Mouse (Mus musculus): ENCODE data around the gene Stx16. TPM values are rescaled to one million over a fixed set of nuclear protein-coding genes. Genes with fewer than 3 reads are reported as not detected.

Gene Stx16
- polyA plus RNA-seq, 1 experiment from 2014 or later = 17.1 TPM

DNA sequence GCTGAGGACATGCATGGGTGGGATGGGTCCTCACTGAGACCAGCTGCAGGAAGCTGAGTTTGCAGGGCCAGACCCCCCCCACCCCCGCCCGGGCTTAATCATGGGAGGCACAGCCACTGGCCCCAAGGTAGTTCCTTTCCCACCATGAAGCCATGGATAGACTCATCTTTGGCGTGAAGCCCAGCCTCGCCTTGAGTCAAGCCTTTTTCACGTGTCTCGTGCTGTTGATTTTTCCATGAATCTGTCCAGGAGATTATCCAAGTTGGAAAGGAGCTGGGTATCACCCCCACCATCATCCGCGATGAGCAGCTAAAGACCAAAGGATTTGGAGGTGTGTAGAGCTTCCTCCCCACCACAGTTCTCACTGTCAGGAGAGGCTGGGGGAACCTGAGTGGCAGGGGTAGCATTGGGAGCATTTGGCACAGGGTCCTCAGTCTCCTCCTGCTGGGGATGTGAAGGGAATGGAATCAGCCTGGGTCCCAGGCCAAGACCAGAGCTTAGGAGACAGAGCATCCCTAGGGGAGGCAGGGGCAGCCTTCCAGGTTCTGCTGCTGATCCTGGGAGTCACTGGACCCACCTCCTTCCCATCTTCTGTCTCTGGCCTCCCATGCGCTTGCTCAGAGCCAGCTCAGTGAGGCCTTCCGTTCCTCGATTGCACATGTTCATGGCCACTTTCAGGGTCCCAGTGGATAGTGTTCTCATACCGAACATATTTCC, 38.2 kb downstream of the Stx16 start:
- ATAC-seq = no peak
- H3K27me3 ChIP-seq (ENCODE audit: control insufficient read depth, insufficient read depth, low read depth, low read length) = no peaks in the 10 kb centered on the region
- no peak overlapping the region for H3K4me3 ChIP-seq (ENCODE audit: low read depth, low read length)
- H3K36me3 ChIP-seq (ENCODE audit: control insufficient read depth, insufficient read depth, low read length) = no peaks in the 10 kb centered on the region
- no peak overlapping the region for H3K4me2 ChIP-seq (ENCODE audit: low read length)
- no peaks in the 10 kb centered on the region for H3K9me3 ChIP-seq (replicated peaks; ENCODE audit: control insufficient read depth, low read length, poor library complexity, severe bottlenecking)
- H3K9ac ChIP-seq (ENCODE audit: low read depth, low read length) = no peak overlapping the region
- H3K4me1 ChIP-seq (ENCODE audit: control insufficient read depth, insufficient read depth, low read length) = peaks cover 7% of the 10 kb centered on the region
- WGBS = 89% methylated on average over 12 of the region's 12 CpGs
- no peak overlapping the region for H3K27ac ChIP-seq (ENCODE audit: low read length)

DNA sequence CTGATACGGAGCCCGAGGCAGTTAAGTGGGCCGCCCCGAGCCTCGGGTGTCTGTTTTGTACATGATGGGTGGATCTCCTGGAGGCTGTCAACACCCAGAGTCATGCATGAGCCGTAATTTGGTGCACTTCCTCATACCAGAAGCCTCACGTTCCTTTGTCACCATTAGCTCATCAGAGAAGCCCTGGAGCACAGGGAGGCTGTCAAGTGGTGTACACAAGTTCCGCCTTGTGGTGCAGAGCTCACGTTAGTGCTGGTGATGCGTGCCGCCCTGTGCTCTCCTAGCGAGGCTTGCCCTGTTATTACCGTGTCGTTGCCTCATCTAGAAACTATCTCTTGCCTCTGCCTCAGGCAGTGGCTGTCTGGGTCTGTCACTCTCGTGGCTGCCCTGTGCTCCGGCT, 40.8 kb downstream of the Stx16 start:
- no peaks in the 10 kb centered on the region for H3K9me3 ChIP-seq (replicated peaks; ENCODE audit: control insufficient read depth, low read length, poor library complexity, severe bottlenecking)
- no peak overlapping the region for H3K27ac ChIP-seq (ENCODE audit: low read length)
- H3K9ac ChIP-seq (ENCODE audit: low read depth, low read length) = no peak overlapping the region
- H3K4me3 ChIP-seq (ENCODE audit: low read depth, low read length) = no peak overlapping the region
- no peak overlapping the region for H3K4me2 ChIP-seq (ENCODE audit: low read length)
- no peak; the same call in 1 of the 2 replicates for ATAC-seq
- peaks cover 5% of the 10 kb centered on the region; the same call in 1 of the 2 replicates for H3K36me3 ChIP-seq (ENCODE audit: control insufficient read depth, insufficient read depth, low read length)
- no peaks in the 10 kb centered on the region for H3K27me3 ChIP-seq (ENCODE audit: control insufficient read depth, insufficient read depth, low read depth, low read length)
- WGBS = 77% methylated on average over 16 of the region's 16 CpGs
- H3K4me1 ChIP-seq (ENCODE audit: control insufficient read depth, insufficient read depth, low read length) = peaks cover 2% of the 10 kb centered on the region; the same call in 1 of the 2 replicates

DNA sequence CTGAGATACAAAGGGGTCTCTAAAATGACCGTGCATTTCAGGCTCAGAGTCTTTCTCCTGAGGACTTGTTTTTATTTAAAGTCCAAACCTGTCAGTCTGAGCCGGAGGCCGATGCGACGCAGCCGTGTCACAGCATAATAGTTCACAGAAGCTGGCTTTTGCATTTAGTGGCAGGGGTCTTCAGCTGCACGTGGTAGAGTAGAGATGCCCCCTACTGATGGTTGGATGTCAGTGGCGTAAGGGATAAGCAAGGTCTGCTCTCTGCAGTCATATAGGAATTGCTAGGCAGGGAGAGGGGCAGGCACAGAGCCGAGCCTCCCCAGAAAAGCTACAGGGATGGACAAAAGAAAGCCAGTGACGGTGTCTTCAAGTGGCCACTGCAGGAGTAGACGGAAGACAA, 42.0 kb downstream of the Stx16 start:
- Histone ChIP-seq H3K4me1 (ENCODE audit: control insufficient read depth, insufficient read depth, low read length) (peaks cover 2% of the 10 kb centered on the region; the same call in 1 of the 2 replicates), H3K36me3 (ENCODE audit: control insufficient read depth, insufficient read depth, low read length) (peaks cover 5% of the 10 kb centered on the region; the same call in 1 of the 2 replicates), H3K4me2 (ENCODE audit: low read length) (no peak overlapping the region), H3K4me3 (ENCODE audit: low read depth, low read length) (no peak overlapping the region), H3K9ac (ENCODE audit: low read depth, low read length) (no peak overlapping the region), H3K27me3 (ENCODE audit: control insufficient read depth, insufficient read depth, low read depth, low read length) (no peaks in the 10 kb centered on the region), H3K9me3 (replicated peaks; ENCODE audit: control insufficient read depth, low read length, poor library complexity, severe bottlenecking) (no peaks in the 10 kb centered on the region), H3K27ac (ENCODE audit: low read length) (no peak overlapping the region)
- WGBS = 36% methylated on average over 11 of the region's 11 CpGs
- peak; percentile 49; the same call in 1 of the 2 replicates for ATAC-seq

DNA sequence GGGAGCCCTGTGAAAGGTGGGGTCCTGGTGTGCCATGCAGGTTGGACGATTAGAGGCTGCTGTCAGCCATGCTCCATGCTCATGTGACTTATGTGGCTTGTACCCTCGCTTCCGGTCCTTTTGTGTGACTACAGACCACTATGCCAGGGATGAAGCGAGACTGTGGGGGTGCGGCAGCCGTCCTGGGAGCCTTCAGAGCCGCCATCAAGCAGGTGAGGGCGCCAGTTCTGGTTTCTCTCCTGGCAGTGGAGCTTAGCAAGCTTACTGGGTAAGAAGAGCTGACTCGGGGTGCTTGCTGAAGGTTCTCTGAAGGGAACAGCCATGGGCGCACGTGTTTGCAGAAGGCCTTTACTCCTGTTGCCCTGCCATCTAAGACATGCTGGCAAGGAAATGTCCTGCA, 43.2 kb downstream of the Stx16 start:
- no peak for ATAC-seq
- WGBS = 94% methylated on average over 11 of the region's 11 CpGs
- H3K36me3 ChIP-seq (ENCODE audit: control insufficient read depth, insufficient read depth, low read length) = peaks cover 7% of the 10 kb centered on the region; the same call in 1 of the 2 replicates

DNA sequence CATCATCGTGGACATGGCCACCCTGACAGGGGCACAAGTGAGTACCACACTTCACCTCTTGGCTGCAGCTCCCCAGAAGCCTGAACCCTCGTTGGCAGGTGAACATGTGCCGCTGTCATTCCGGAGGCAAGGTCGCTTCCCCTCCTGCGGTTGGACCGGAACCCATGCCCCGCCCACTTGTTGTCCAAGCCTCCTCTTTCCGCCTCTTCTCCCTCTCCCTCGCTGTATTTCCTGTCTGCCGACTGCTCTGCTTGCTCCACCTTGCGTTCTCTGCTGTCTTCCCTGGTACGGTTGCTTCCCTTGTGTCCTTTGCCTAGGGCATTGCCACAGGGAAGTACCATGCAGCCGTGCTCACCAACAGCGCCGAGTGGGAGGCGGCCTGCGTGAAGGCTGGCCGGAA, 44.5 kb downstream of the Stx16 start:
- Histone ChIP-seq H3K36me3 (ENCODE audit: control insufficient read depth, insufficient read depth, low read length) (peaks cover 9% of the 10 kb centered on the region; the same call in 1 of the 2 replicates), H3K9me3 (replicated peaks; ENCODE audit: control insufficient read depth, low read length, poor library complexity, severe bottlenecking) (no peaks in the 10 kb centered on the region), H3K27me3 (ENCODE audit: control insufficient read depth, insufficient read depth, low read depth, low read length) (no peaks in the 10 kb centered on the region), H3K4me2 (ENCODE audit: low read length) (no peak overlapping the region), H3K9ac (ENCODE audit: low read depth, low read length) (no peak overlapping the region), H3K27ac (ENCODE audit: low read length) (no peak overlapping the region), H3K4me3 (ENCODE audit: low read depth, low read length) (no peak overlapping the region), H3K4me1 (ENCODE audit: control insufficient read depth, insufficient read depth, low read length) (peaks cover 2% of the 10 kb centered on the region; the same call in 1 of the 2 replicates)
- 95% methylated on average over 19 of the region's 19 CpGs for WGBS
- ATAC-seq = no peak

More for the DNA sequence above, 43.2 kb downstream of the Stx16 start:
- peaks cover 2% of the 10 kb centered on the region; the same call in 1 of the 2 replicates for H3K4me1 ChIP-seq (ENCODE audit: control insufficient read depth, insufficient read depth, low read length)
- no peak overlapping the region for H3K4me3 ChIP-seq (ENCODE audit: low read depth, low read length)
- H3K9ac ChIP-seq (ENCODE audit: low read depth, low read length) = no peak overlapping the region
- H3K27me3 ChIP-seq (ENCODE audit: control insufficient read depth, insufficient read depth, low read depth, low read length) = no peaks in the 10 kb centered on the region
- H3K9me3 ChIP-seq (replicated peaks; ENCODE audit: control insufficient read depth, low read length, poor library complexity, severe bottlenecking) = no peaks in the 10 kb centered on the region
- H3K27ac ChIP-seq (ENCODE audit: low read length) = no peak overlapping the region
- H3K4me2 ChIP-seq (ENCODE audit: low read length) = no peak overlapping the region

DNA sequence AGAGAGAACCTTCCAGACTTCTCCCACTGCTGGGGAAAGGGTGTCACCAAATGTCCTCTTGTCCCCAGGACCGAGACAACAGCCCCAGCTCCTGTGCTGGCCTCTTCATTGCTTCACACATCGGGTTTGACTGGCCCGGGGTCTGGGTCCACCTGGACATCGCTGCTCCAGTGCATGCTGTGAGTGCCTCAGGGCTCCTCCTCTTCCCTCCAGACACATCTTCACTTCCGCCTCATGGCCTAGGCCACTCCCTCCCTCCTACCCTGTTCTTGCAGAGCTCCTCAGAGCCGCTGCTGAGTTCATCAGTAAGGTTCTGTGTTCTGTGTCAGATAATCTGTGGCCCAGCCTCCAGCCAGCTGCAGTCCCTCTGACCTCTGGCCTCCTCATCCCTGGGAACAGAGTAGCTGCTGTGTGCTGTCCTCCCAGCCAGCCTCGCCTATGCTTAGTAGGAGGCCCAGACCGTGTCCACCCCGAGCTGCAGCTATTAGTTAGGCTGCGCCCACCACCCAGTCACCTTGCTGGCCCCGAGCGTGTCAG, 45.4 kb downstream of the Stx16 start:
- no peak overlapping the region for H3K27ac ChIP-seq (ENCODE audit: low read length)
- H3K9ac ChIP-seq (ENCODE audit: low read depth, low read length) = no peak overlapping the region
- H3K27me3 ChIP-seq (ENCODE audit: control insufficient read depth, insufficient read depth, low read depth, low read length) = no peaks in the 10 kb centered on the region
- ATAC-seq = no peak
- peaks cover 4% of the 10 kb centered on the region for H3K4me1 ChIP-seq (ENCODE audit: control insufficient read depth, insufficient read depth, low read length)
- H3K4me2 ChIP-seq (ENCODE audit: low read length) = no peak overlapping the region
- H3K36me3 ChIP-seq (ENCODE audit: control insufficient read depth, insufficient read depth, low read length) = peaks cover 9% of the 10 kb centered on the region; the same call in 1 of the 2 replicates
- H3K9me3 ChIP-seq (replicated peaks; ENCODE audit: control insufficient read depth, low read length, poor library complexity, severe bottlenecking) = no peaks in the 10 kb centered on the region
- H3K4me3 ChIP-seq (ENCODE audit: low read depth, low read length) = no peak overlapping the region
- WGBS = 84% methylated on average over 12 of the region's 12 CpGs

DNA sequence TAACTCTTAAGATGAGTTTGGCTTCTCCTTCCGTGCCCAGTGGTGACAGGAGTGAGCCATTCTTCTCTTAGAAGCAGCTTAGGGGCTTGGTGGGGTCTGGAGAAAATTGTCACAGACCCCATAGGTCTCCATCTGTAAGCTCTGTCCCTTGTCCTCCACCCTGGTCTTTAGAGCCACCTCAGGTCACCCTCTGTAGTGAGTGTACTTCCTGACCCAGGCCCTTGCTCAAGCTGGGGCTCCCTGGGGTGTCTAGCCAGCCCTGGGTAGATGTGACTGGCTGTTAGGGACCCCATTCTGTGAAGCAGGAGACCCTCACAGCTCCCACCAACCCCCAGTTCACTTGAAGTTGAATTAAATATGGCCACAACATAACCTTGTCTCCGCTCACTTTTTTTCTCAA, 46.2 kb downstream of the Stx16 start:
- Histone ChIP-seq H3K4me3 (ENCODE audit: low read depth, low read length) (no peak overlapping the region), H3K36me3 (ENCODE audit: control insufficient read depth, insufficient read depth, low read length) (peaks cover 9% of the 10 kb centered on the region; the same call in 1 of the 2 replicates), H3K9ac (ENCODE audit: low read depth, low read length) (no peak overlapping the region), H3K4me2 (ENCODE audit: low read length) (no peak overlapping the region), H3K27me3 (ENCODE audit: control insufficient read depth, insufficient read depth, low read depth, low read length) (no peaks in the 10 kb centered on the region), H3K4me1 (ENCODE audit: control insufficient read depth, insufficient read depth, low read length) (peaks cover 12% of the 10 kb centered on the region), H3K27ac (ENCODE audit: low read length) (no peak overlapping the region), H3K9me3 (replicated peaks; ENCODE audit: control insufficient read depth, low read length, poor library complexity, severe bottlenecking) (no peaks in the 10 kb centered on the region)
- ATAC-seq = no peak
- WGBS = 98% methylated on average over 2 of the region's 2 CpGs

DNA sequence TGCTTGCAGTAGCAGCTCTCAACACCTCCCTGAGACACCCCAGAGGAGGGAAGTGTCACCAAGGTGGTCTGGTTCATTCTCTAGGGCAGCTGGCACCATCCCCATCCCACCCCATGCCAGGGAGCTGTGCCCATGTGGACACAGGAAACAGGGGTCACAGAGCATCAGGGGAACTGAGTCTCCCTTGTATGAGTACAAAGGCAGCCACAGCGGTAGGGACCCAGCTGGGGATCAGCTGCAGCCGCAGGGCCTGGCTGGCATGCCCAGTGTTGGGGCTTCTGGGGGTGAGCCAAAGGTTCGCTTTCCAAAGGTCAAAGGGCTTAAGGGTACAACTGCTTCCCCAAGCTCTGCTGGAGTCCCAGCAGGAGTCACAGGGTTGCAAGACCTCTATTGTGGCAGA, 47.6 kb downstream of the Stx16 start:
- H3K27ac ChIP-seq (ENCODE audit: low read length) = no peak overlapping the region
- peaks cover 9% of the 10 kb centered on the region; the same call in 1 of the 2 replicates for H3K36me3 ChIP-seq (ENCODE audit: control insufficient read depth, insufficient read depth, low read length)
- no peaks in the 10 kb centered on the region for H3K27me3 ChIP-seq (ENCODE audit: control insufficient read depth, insufficient read depth, low read depth, low read length)
- no peak overlapping the region for H3K4me2 ChIP-seq (ENCODE audit: low read length)
- ATAC-seq = no peak
- peaks cover 14% of the 10 kb centered on the region for H3K4me1 ChIP-seq (ENCODE audit: control insufficient read depth, insufficient read depth, low read length)
- H3K4me3 ChIP-seq (ENCODE audit: low read depth, low read length) = no peak overlapping the region
- no peaks in the 10 kb centered on the region for H3K9me3 ChIP-seq (replicated peaks; ENCODE audit: control insufficient read depth, low read length, poor library complexity, severe bottlenecking)
- WGBS = 67% methylated on average over 3 of the region's 3 CpGs
- no peak overlapping the region for H3K9ac ChIP-seq (ENCODE audit: low read depth, low read length)

Data from midbrain, embryonic 16.5 days (tissue).